Mouse (Mus musculus) layer of hippocampus, postnatal 25 days (tissue): Measurements from ENCODE around the gene Mlph. TPM values are rescaled to one million over a fixed set of nuclear protein-coding genes. Genes with fewer than 3 reads are reported as not detected.

Experiments used
- DNase-seq, 2 experiments: peaks; one replicate each; pipeline ENCODE4 v3.0.0; 2022; ENCODE audit warnings: mixed read lengths in 2 of 2, low spot score in 1 of 2; ENCODE audit errors: extremely low spot score in 1 of 2
- total RNA-seq, 2 experiments: library from RNA; stranded (reverse); gene quantifications; 2 replicates each; pipeline ENCODE4 v1.2.3; 2021

The Mlph gene
- total RNA-seq, 2 experiments from 2014 or later: 0.49 to 1.0 TPM

DNA sequence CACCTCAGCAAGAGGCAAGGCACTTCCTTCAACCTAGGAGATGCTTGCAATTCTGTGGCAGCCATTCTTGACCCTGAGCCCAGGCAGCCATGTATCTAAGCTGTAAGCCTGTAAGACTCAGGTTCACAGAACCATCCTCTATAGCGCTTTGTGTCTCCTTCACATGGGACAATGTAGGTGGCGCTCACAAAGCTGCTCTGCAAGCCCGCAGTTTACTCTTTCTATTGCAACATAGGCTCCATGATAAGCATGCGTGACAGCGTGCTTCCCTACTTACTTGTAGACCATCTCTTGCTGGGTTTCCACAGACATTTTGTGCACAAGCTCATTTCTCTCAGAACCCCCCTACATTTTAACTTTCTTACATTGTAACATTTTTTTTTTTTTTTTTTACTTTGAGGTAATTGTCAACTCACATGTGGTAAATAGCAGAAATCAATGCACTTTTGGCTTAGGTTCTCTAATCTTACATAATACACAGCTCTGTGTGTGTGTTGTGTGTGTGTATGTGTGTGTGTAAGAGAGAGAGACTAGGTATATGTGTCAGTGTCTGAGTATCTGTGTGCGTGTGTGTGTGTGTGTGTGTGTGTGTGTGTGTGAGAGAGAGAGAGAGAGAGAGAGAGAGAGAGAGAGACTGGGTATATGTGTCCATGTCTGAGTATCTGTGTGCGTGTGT, 10.0 kb upstream of the Mlph start:
- no peak for DNase-seq

DNA sequence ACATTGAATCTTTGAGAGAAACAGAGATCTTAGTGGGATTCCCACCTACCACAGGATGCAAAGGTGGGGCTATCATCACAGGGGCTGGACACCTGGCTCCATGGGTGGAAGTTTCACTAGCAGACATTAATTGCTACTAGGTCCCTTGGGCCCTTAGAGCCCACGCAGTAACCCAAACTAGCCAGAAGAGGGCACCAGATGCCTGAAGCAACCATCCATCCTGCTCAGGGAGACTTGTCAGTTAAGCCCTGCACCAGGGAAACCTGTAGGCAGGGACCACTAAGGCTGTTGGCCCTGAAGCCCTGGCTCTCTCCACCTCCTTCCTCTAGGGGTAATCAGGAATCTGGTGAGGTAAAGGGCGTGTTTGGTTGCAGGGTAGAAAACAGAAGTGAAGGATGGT, 8.5 kb upstream of the Mlph start:
- DNase-seq: peak; percentile 44 to 58

DNA sequence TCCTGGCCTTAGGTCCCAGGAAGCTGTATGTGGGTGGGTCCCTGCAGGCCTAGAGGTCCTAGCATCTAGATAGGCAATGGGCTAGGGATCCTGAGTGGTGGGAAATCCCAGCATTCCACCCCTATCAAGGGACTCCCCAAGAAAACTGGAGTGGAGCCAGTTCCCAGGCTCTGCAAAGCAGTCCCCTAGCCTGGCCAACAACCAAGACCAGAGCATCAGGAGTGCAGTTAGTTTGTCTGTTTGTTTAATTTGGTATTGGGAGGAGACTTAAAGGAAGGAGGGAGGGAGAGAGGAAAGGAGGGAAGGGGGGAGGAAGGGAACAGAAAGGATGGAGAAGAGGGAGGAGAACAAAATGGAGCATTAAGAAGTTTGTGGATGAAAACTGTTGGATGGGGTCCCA, 5.7 kb upstream of the Mlph start:
- DNase-seq: no peak

DNA sequence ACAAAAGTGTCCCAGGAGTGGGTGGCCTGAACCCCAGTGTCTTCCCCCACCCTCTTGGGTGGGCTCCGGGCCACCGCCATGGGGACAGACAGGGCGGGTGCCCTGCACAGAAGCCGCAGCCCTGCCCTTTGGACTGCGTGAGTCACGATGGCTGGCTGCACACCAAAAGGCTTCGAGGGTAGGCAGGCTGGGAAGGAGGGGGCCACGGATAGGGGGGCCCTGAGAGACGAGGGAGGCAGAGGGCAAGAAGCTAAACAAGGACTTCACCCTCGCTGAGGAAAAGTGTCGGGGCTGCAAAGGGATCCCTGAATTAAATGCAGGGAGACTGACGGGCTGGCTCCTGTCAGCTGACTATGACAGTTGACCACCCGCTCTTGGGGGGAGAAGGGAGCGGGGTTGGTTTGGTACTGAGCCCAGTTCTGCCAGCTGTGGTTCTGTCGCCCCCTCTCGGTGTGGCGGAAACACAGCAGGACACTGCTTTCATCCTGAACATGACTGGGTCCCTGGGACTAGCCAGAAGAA, 5.2 kb upstream of the Mlph start:
- no peak for DNase-seq

DNA sequence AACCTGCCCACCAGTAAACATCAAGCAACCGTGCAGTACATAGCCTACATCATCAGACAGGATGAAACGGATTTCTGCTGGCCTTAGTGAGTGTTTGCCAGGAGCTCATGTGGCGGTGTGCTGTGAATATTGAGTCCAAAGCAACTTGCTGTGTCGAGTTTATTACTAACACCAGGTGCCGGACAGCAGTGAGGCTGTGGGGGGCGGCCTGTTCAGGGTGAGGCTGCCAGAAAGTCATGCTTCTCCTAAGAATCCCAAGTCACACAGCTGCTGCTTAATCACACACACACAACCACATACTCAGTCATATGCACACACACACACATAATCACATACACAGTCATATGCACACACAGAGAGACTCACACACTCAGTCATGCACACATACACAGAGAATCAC, 1.7 kb upstream of the Mlph start:
- no peak for DNase-seq

DNA sequence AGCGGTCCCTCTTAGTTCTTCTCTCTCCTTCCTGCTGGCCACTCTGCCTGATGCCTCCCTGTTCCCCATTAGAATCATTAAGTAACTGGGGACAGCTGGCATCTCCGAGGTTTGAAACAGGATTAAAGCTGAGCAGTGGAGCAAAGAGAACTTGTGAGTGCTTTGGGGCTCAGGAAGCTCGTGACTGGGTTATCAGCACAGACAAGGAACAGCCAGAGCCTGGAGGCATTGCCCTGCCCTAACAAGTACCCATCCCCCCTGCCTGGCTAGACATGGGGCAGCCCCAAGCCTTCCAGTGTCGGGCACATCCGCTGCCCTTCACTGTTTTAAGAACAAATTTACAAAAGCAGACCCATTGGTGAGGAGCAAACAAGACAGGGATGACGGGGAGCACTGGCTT, 2.6 kb downstream of the Mlph start:
- no peak for DNase-seq

DNA sequence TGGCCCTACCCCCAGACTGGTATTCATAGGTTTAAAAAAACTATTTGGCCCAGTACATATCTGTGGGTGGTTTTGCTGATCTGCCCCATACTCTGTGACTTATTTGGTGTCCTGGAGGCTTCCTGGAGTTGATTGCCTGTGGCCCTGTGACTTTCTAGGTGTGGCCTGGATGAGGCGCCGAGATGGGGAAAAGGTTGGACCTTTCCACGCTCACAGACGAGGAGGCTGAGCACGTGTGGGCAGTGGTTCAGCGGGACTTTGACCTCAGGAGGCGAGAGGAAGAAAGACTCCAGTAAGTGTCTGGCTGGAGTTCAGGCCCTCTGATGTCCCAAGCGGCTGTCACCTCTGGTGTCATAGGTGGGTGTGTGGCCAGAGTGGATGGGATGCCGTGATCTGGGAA, 6.8 kb downstream of the Mlph start:
- DNase-seq: no peak

DNA sequence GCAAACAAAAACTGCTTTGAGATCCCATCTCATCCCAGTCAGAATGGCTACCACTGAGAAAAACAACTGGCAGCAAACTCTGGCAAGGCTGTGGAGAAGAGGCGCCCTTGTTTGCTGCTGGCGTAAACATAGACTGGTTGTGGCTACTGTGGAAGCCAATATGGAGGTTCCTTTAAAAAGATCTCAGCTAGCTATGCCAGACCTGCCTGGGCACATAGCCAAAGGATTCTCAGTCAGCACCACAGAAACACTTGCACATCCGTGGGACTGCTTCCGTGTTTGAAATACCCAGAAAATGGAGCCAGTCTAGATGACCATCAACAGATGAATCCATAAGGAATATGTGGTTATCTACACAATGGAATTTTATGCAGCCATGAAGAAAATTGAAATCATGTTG, 11.1 kb downstream of the Mlph start:
- DNase-seq: no peak

DNA sequence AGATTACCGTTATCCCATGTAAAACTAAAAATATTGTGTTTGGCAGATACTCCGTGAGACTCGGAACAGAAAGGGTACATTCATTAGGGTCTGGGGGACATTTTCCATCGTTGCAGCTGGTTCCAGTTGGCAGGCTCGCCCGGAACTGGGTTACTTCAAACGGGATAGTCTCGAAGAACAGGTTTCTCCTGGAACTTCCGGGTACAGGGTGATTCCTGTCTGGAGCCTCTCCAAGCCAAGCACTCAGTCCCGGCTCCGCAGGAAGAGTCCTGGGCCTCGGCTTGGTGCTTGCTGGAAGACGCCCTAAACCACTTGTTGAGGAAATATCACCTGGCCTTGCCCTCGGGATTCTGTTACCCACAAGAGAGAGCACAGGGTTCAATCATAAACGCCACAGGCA, 12.4 kb downstream of the Mlph start:
- DNase-seq: no peak

DNA sequence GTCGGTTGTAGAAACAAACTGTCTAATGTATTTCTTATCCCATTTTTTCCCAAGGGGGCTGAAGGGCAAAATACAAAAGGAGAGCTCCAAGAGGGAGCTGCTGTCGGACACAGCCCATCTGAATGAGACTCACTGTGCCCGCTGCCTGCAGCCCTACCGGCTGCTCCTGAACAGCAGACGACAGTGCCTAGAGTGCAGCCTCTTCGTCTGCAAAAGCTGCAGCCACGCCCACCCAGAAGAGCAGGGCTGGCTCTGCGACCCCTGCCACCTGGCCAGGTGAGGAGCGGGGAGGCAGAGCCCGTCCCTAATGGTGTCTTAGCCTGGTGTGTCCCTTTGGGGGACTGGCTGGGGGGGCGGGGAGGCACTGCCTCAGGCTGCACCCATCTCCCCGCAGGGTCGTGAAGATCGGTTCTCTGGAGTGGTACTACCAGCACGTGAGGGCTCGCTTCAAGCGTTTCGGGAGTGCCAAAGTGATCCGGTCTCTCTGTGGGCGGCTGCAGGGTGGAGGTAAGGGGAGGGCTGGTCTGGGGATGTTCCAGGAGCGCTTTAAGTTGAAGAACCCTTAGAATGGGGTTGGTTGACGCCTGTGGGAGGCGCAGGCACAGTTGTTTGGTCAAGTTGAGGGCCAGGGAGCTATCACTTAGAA, 13.2 kb downstream of the Mlph start:
- no peak for DNase-seq

DNA sequence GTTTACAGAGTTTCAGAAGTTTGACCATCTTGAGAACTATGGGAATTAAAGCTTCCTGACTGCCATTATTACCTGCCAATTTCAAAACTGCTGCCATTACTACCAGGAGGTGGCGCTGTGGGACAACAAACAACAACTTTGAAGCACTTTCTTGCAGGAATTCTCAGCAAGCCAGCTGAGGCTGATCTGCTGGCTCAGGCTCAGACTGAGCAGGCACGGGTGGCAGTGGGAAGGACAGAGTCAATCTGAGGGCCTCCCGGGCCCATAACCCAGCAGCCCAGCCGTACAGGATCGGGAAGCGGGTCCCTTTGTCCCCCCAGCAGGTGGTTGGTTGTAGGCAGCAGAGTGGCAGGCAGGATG, 13.7 kb downstream of the Mlph start:
- DNase-seq: peak; percentile 75 to 96

DNA sequence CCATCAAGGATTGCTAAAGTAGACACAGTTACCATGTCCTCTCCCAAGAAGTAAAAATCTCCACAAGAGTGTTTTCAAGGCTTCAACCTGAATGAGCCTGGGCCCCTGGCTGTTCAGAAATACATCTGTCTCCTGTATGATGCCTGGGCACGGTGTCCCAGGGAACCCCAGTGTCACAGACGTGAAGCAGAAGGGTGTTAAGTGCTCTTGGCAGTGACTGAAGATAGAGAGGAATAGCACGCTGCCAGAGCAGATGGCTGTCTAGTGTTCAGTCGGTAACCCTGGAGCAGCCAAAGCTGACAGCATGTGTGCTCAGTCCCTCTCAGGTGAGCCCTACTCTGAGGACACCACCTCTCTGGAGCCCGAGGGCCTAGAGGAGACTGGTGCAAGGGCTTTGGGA, 18.1 kb downstream of the Mlph start:
- no peak for DNase-seq

DNA sequence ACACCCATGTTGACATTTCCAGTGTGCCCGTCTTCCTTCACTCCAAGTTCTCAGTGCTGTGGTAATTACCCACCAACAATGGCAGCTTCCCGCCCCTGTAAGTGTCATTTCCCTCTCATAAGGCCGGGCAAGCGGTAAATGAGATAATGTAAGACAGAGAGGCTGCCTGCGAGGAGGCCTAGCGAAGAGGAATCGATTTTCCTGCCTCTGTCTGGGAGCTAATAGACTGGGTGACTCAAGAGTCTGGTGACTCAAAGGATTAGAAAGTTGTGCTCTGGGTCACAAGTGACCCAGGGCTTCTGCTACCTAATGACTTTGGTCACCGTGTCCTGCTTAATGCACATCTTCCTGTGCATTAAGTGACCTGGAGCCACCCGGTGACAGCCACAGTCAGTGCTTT, 22.1 kb downstream of the Mlph start:
- no peak for DNase-seq

DNA sequence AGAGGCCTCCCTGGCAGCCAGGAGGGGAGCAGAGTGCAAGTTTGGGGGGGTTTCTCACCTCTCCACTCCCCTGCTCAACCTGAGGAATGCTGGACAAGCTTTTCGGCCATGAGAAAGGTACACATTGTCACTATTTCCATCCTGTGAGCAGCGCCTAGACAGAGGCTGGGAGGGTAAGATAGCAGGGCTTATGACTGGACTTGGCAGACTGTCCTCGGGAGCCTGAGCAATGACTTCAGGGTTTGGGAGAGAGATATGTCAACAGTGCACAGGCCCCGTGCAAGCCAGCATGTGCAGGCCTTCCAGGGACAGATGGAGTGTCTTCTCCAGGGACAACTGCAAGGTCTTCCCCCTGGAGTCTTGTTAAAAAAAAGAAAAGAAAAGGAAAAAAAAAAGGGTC, 25.1 kb downstream of the Mlph start:
- no peak for DNase-seq

DNA sequence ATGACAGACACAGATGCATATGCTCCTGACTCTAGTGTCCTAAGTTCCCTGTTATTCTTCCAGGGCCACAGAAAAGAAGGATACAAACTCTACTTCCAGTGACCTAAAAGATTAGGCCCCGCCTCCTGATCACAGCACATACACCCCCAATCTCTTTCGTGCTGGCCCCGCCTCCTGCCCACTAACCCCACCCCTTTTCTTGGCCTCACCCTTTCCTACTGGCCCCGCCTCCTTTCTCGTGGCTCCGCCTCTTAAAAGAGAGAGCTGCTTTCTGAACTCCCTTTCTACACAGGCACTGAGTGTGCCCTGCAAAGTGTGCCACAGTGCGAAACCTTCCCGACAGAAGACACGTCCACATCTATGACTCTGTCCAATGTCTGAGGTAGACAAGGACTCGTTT, 30.3 kb downstream of the Mlph start:
- DNase-seq: no peak

DNA sequence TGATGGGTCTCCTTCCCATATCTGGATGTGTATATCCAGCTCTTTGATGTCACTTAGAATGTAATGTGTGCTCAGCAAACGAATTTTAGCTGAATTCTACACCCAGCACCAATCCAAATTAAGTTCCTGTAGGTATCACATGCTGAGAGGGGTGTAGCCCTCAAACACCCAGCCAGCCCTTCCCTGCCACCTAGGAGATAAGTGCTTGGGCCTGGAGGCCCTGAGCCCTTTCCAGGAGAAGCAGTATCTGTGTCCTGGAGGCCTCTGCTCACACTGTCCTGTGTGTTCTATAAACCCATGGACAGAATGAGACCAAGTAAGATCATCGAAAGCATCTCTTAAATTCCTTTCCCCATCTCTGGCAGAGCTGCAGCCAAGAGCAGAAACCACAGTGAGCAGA, 32.4 kb downstream of the Mlph start:
- no peak for DNase-seq

DNA sequence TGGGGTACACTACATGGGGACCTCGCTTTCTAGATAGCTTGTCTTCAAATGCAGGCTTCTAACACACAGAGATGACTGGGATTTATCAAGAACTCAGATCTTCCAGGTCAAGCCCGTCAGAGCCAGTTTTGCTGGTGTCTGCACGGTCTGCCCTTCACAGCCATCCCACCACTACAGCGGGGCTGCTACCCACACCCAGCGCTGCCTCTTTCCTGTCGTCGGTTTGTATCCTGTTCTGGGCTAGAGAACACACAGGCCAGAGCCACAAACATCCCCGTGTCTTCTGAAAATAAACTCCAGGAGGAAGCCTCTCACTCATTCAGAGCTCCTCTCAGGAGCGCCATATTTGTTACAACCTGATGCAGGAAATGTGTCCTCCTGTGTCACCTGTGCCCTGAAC, 34.4 kb downstream of the Mlph start:
- DNase-seq: no peak

DNA sequence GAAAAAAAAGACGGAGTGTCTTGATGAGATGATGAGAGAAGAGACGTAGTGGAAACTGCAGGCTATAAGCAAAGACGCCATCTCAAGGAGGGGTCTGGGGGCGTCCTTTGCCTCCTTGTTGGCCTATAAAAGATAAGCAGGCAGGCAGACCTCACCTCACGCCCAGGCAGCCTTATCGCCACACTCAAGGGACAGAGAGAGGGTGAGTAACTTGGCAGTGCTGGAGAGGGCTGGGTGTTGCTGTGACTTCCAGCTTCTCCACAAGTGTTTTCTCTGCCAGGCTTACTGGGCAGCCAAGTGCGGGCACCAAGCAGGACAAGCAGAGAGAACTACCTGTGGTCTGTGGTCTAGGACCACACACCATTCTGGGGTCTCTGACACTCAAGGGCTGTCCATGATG, 36.8 kb downstream of the Mlph start:
- DNase-seq: no peak

DNA sequence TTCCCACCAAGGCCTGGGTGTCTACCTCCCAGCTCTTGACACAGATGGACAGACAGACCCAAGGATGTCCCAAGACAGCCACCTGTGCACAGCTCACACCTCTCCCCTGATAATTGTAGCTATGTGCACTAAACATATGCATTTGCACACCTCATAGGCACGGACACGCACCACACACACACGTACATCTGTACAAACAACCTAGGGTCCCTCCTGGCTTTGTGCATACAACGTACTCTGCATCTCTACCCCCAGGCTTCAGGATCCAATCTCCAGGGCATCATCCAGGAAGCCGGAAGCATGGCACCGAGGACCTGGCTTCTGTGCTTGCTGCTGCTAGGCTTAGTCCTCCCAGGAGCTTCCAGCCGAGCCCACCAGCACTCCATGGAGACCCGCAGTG, 37.9 kb downstream of the Mlph start, which contains the start of gene Prlh:
Prlh (plus strand) TSS at position 301 of the 400 bp plus-strand sequence.
- DNase-seq: no peak

DNA sequence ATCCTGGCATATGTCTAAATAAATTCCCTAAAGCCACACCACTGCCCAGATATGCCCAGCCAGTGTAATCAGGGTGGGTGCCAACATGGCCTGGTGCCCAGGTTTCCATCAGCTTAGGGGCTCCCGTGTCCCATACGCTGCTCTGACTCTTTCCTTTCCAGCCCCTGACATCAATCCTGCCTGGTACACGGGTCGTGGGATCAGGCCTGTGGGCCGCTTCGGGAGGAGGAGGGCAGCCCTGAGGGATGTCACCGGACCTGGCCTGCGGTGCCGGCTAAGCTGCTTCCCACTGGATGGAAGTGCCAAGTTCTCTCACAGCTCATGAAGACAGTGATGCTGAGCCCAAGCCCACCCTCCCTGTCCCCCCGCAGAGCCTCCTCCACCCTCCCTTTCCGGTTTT, 38.8 kb downstream of the Mlph start:
- no peak for DNase-seq

DNA sequence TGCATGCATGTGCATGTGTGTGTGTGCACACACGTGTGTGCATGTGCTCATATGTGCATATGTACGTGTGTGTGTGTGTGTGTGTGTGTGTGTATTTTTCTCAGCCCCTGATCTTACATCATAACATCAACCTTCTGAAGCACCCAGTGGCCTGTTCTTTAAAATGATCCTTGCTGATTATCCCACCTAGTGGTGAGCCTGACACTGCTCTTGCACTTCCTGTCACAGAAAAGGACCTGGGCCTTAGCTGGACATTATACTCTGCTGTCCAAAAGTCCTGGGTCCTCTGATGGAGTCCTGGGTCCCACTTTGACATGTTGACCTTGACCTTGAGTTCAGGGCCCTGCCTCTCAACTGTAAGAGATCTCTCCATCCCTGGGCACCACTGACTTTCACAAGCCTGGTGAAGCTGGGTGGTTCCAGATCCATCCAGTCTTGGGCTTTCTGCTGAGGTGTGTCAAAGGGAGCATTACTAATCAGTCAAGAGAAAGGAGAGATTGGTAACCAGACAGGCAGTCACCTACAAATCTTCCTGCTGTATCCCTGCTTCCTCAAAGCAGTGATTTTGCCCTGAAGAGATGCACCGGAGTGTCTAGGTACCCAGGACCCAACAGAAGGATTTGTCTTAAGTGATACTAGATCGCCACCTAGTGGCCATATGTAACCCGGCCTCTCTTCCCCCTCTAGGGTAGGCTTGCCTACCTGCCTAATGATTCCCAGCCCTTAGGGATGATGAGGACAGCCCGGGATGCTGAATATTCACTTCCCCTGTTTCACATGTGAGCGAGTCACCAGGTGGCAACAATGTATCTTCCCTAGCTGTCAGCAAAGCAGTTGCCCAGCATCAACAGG, 41.6 kb downstream of the Mlph start:
- DNase-seq: peak; percentile 41 to 66
